Mouse (Mus musculus): ENCODE results near the gene Tmem243.
A peak's percentile ranks its signal among the peaks of the same experiment; 100 is the strongest.
"Not testable (repeated sequence)": the region's sequence is repeated elsewhere in the genome, so short reads cannot be mapped to it uniquely, and the experiment has no call there.

Tmem243 gene

GRCm38 (mm10) chr5:9107296-9108089, 7.0 kb downstream of the Tmem243 start:
- peak; percentile 92 for DNase-seq (ENCODE audit: low read depth)

- no peak for DNase-seq (ENCODE audit: low read depth)
These were observed 8.0 kb downstream of the Tmem243 start for GRCm38 (mm10) chr5:9108490-9108889.

- DNase-seq (ENCODE audit: low read depth): peak; percentile 26
These were observed 9.1 kb downstream of the Tmem243 start for GRCm38 (mm10) chr5:9109582-9109981.

- no peak for DNase-seq (ENCODE audit: low read depth)
These were observed 10.8 kb downstream of the Tmem243 start for GRCm38 (mm10) chr5:9111285-9111684.

- DNase-seq (ENCODE audit: low read depth): peak; percentile 85
These were observed 11.3 kb downstream of the Tmem243 start for GRCm38 (mm10) chr5:9111759-9112158.

GRCm38 (mm10) chr5:9114162-9114561, 13.7 kb downstream of the Tmem243 start:
- DNase-seq (ENCODE audit: low read depth): no peak

GRCm38 (mm10) chr5:9124134-9124533, 23.7 kb downstream of the Tmem243 start:
- no peak for DNase-seq (ENCODE audit: low read depth)

- DNase-seq (ENCODE audit: low read depth): no peak
These were observed 28.1 kb downstream of the Tmem243 start for GRCm38 (mm10) chr5:9128566-9128965.

- DNase-seq (ENCODE audit: low read depth): no peak
These were observed 31.3 kb downstream of the Tmem243 start for GRCm38 (mm10) chr5:9131786-9132185.

- DNase-seq (ENCODE audit: low read depth): no peak
These were observed 35.1 kb downstream of the Tmem243 start for GRCm38 (mm10) chr5:9135588-9135987.

GRCm38 (mm10) chr5:9140724-9141123, 40.3 kb downstream of the Tmem243 start:
- peak; percentile 22 for DNase-seq (ENCODE audit: low read depth)

- peak; percentile 63 for DNase-seq (ENCODE audit: low read depth)
These were observed 41.9 kb downstream of the Tmem243 start for GRCm38 (mm10) chr5:9142376-9142775.

- no peak for DNase-seq (ENCODE audit: low read depth)
These were observed 48.9 kb downstream of the Tmem243 start for GRCm38 (mm10) chr5:9149273-9149850.

- no peak for DNase-seq (ENCODE audit: low read depth)
These were observed 56.3 kb downstream of the Tmem243 start for GRCm38 (mm10) chr5:9156746-9157145.

- DNase-seq (ENCODE audit: low read depth): no peak
These were observed 56.9 kb downstream of the Tmem243 start for GRCm38 (mm10) chr5:9157336-9157735.

GRCm38 (mm10) chr5:9160831-9161455, 60.5 kb downstream of the Tmem243 start:
- peak; percentile 37 for DNase-seq (ENCODE audit: low read depth)

- DNase-seq (ENCODE audit: low read depth): peak; percentile 88
These were observed 61.1 kb downstream of the Tmem243 start, which contains the start of gene Dmtf1 for GRCm38 (mm10) chr5:9161456-9162041. TSS of gene Dmtf1 (minus strand) at chr5:9161776.

- DNase-seq (ENCODE audit: low read depth): no peak
These were observed 61.6 kb downstream of the Tmem243 start for GRCm38 (mm10) chr5:9162088-9162487.

GRCm38 (mm10) chr5:9163411-9163810, 62.9 kb downstream of the Tmem243 start:
- DNase-seq (ENCODE audit: low read depth): no peak

GRCm38 (mm10) chr5:9165151-9165550, 64.7 kb downstream of the Tmem243 start:
- DNase-seq (ENCODE audit: low read depth): not testable (repeated sequence)

GRCm38 (mm10) chr5:9166366-9166765, 65.9 kb downstream of the Tmem243 start:
- DNase-seq (ENCODE audit: low read depth): no peak

- DNase-seq (ENCODE audit: low read depth): peak; percentile 63
These were observed 69.0 kb downstream of the Tmem243 start for GRCm38 (mm10) chr5:9169328-9170005.

Data from 416B (cell line).